ENCODE assay signal across 19 mouse cellular contexts in the genomic region with DNA sequence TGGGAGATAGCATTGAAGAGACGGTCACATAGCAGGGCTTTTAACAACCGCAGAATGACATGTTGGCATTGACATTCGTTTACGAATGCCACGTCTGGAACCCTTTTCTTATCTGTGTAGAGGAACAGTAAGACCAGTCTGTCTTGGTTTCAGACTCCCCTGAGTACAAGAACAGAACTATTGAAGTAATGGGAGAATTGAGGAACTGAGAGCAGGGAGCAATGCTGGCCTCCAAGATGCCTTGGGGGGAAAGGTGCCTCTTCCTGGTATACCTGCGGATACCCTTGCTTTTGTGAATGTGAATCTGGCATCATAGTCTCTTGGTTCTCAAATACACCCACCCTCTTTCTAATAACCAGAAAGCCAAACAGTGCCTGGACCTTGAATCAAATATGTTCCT. TPM values are rescaled to one million over a fixed set of nuclear protein-coding genes. Genes with fewer than 3 reads are reported as not detected.
A peak's percentile ranks its signal among the peaks of the same experiment; 100 is the strongest.
DNase-seq lines count a peak whose midpoint lies in the region; ATAC-seq and TF ChIP-seq lines count a peak whose summit lies in the region.
"Had no signal": no experiment of that assay in that cellular context is flagged by ENCODE, and none has a peak within 500 bp of the region (broad histone marks: within the 10 kb centered on the region; RNA-seq: fewer than 3 reads in every experiment).

No protein-coding gene starts in this region.

- H3K4me2 ChIP-seq in forebrain, embryonic 15.5 days (replicated peaks): no peak overlapping the region
- no peak overlapping the region for H3K4me2 ChIP-seq in heart, postnatal 0 days (ENCODE audit: low read depth, low read length)
- H3K4me2 ChIP-seq in midbrain, embryonic 11.5 days: no peak overlapping the region
- no peak overlapping the region for H3K4me2 ChIP-seq in midbrain, postnatal 0 days (ENCODE audit: low read depth, low read length, poor library complexity, severe bottlenecking)
- H3K4me2 ChIP-seq: embryonic facial prominence, embryonic 12.5 days; heart, embryonic 15.5 days; kidney, embryonic 15.5 days; limb, embryonic 12.5 days; midbrain, embryonic 12.5 days had no signal

- ATAC-seq in forebrain, embryonic 15.5 days (replicated peaks): no peak
- ATAC-seq in heart, postnatal 0 days (ENCODE audit: insufficient read depth, low read depth): no peak
- ATAC-seq in midbrain, embryonic 11.5 days (ENCODE audit: low FRiP score): no peak
- ATAC-seq in midbrain, postnatal 0 days (ENCODE audit: low FRiP score): no peak

- no peak for TF ChIP-seq POLR2A in small intestine, adult 2 months (IDR thresholded peaks at IDR 0.05; ENCODE audit: low read depth, low read length)

- H3K4me1 ChIP-seq in forebrain, embryonic 10.5 days: peaks cover 98% of the 10 kb centered on the region
- H3K4me1 ChIP-seq in forebrain, embryonic 15.5 days: peaks cover 56% of the 10 kb centered on the region
- peaks cover 83% of the 10 kb centered on the region for H3K4me1 ChIP-seq in heart, postnatal 0 days (ENCODE audit: control insufficient read depth, insufficient read depth)
- H3K4me1 ChIP-seq in midbrain, embryonic 10.5 days: peaks cover 98% of the 10 kb centered on the region
- H3K4me1 ChIP-seq in midbrain, embryonic 11.5 days (ENCODE audit: control insufficient read depth, insufficient read depth, low read length): peaks cover 51% of the 10 kb centered on the region
- peaks cover 25% of the 10 kb centered on the region for H3K4me1 ChIP-seq in small intestine, adult 2 months (ENCODE audit: control insufficient read depth, insufficient read depth, insufficient read length, low read length)
- peaks cover 19% of the 10 kb centered on the region for H3K4me1 ChIP-seq in midbrain, postnatal 0 days (ENCODE audit: insufficient read depth, low read length)

- 95% methylated on average over 6 of the region's 6 CpGs for whole genome bisulfite sequencing in forebrain, embryonic 10.5 days
- 75% methylated on average over 6 of the region's 6 CpGs for WGBS in forebrain, embryonic 15.5 days
- WGBS in heart, postnatal 0 days: 67% methylated on average over 6 of the region's 6 CpGs
- 94% methylated on average over 6 of the region's 6 CpGs for WGBS in midbrain, embryonic 10.5 days
- 94% methylated on average over 6 of the region's 6 CpGs for WGBS in midbrain, embryonic 11.5 days
- 65% methylated on average over 6 of the region's 6 CpGs for WGBS in small intestine, adult 2 months
- WGBS in midbrain, postnatal 0 days: 87% methylated on average over 6 of the region's 6 CpGs

- no peak for DNase-seq in forebrain, embryonic 10.5 days (ENCODE audit: extremely low spot score, low spot score)
- DNase-seq in heart, postnatal 0 days (ENCODE audit: low spot score): peak; percentile 4
- DNase-seq in heart, adult 9 months (ENCODE audit: low spot score in 2 of 2): no peak
- DNase-seq in midbrain, embryonic 10.5 days (ENCODE audit: low spot score): no peak
- DNase-seq in midbrain, embryonic 11.5 days (ENCODE audit: low spot score, missing footprints): no peak
- no peak for DNase-seq in midbrain, postnatal 0 days (ENCODE audit: low spot score)
- DNase-seq: adrenal gland, adult 8-10 months; cerebellum, adult 2 months; gastrocnemius, postnatal 14 days; lung, postnatal 10 days; spleen, adult 18-20 months had no signal

- no peaks in the 10 kb centered on the region for H3K9me3 ChIP-seq in forebrain, embryonic 10.5 days
- H3K9me3 ChIP-seq in forebrain, embryonic 15.5 days: no peaks in the 10 kb centered on the region
- H3K9me3 ChIP-seq in heart, postnatal 0 days (replicated peaks; ENCODE audit: control insufficient read depth, low read length): no peaks in the 10 kb centered on the region
- H3K9me3 ChIP-seq in midbrain, embryonic 10.5 days (replicated peaks): no peaks in the 10 kb centered on the region
- H3K9me3 ChIP-seq in midbrain, embryonic 11.5 days (ENCODE audit: control insufficient read depth, low read length): no peaks in the 10 kb centered on the region
- no peaks in the 10 kb centered on the region for H3K9me3 ChIP-seq in midbrain, postnatal 0 days (ENCODE audit: low read length)
- H3K9me3 ChIP-seq: embryonic facial prominence, embryonic 12.5 days; heart, embryonic 15.5 days; kidney, embryonic 15.5 days; limb, embryonic 12.5 days; midbrain, embryonic 12.5 days had no signal

- H3K36me3 ChIP-seq in forebrain, embryonic 10.5 days (replicated peaks): peaks cover 13% of the 10 kb centered on the region
- H3K36me3 ChIP-seq in forebrain, embryonic 15.5 days: no peaks in the 10 kb centered on the region
- H3K36me3 ChIP-seq in heart, postnatal 0 days (replicated peaks; ENCODE audit: control insufficient read depth, insufficient read depth, low read length): no peaks in the 10 kb centered on the region
- peaks cover 6% of the 10 kb centered on the region for H3K36me3 ChIP-seq in midbrain, embryonic 10.5 days
- no peaks in the 10 kb centered on the region for H3K36me3 ChIP-seq in midbrain, embryonic 11.5 days (ENCODE audit: control insufficient read depth, insufficient read depth, low read length)
- no peaks in the 10 kb centered on the region for H3K36me3 ChIP-seq in small intestine, adult 2 months (ENCODE audit: control insufficient read depth, insufficient read depth, low read length)
- no peaks in the 10 kb centered on the region for H3K36me3 ChIP-seq in midbrain, postnatal 0 days (ENCODE audit: insufficient read depth, low read length)
- H3K36me3 ChIP-seq: heart, embryonic 15.5 days; kidney, embryonic 15.5 days had no signal

- H3K27ac ChIP-seq in forebrain, embryonic 10.5 days: peak overlapping the region; percentile 93
- no peak overlapping the region for H3K27ac ChIP-seq in forebrain, embryonic 15.5 days (replicated peaks)
- peak overlapping the region; percentile 91; the same call in 1 of the 2 replicates for H3K27ac ChIP-seq in heart, postnatal 0 days (ENCODE audit: low read depth)
- H3K27ac ChIP-seq in midbrain, embryonic 10.5 days (replicated peaks): peak overlapping the region; percentile 96
- H3K27ac ChIP-seq in midbrain, embryonic 11.5 days (ENCODE audit: low read depth, low read length): no peak overlapping the region
- H3K27ac ChIP-seq in small intestine, adult 2 months (ENCODE audit: insufficient read depth, low read depth, low read length): peak overlapping the region; percentile 65
- H3K27ac ChIP-seq in midbrain, postnatal 0 days (ENCODE audit: low read depth, low read length): no peak overlapping the region
- H3K27ac ChIP-seq: embryonic facial prominence, embryonic 12.5 days; limb, embryonic 12.5 days; liver, embryonic 14.5 days had no signal

- no peak overlapping the region for H3K4me3 ChIP-seq in forebrain, embryonic 10.5 days
- no peak overlapping the region for H3K4me3 ChIP-seq in forebrain, embryonic 15.5 days
- no peak overlapping the region for H3K4me3 ChIP-seq in heart, postnatal 0 days (ENCODE audit: low read depth, low read length)
- H3K4me3 ChIP-seq in midbrain, embryonic 10.5 days: no peak overlapping the region
- H3K4me3 ChIP-seq in midbrain, embryonic 11.5 days (ENCODE audit: low read depth, low read length): no peak overlapping the region
- no peak overlapping the region for H3K4me3 ChIP-seq in small intestine, adult 2 months (ENCODE audit: low read depth, low read length)
- H3K4me3 ChIP-seq in midbrain, postnatal 0 days (ENCODE audit: low read depth, low read length): no peak overlapping the region
- H3K4me3 ChIP-seq: embryonic facial prominence, embryonic 12.5 days; heart, embryonic 15.5 days; kidney, embryonic 15.5 days; limb, embryonic 12.5 days; midbrain, embryonic 12.5 days had no signal

- no peak for TF ChIP-seq CTCF in heart, postnatal 0 days (IDR thresholded peaks at IDR 0.05; ENCODE audit: low read depth)
- no peak for TF ChIP-seq CTCF in small intestine, adult 2 months (IDR thresholded peaks at IDR 0.05; ENCODE audit: extremely low read depth, insufficient read length, insufficient replicate concordance, low read depth, low read length)
- no peak for TF ChIP-seq CTCF in midbrain, postnatal 0 days (IDR thresholded peaks at IDR 0.05)

- H3K9ac ChIP-seq in forebrain, embryonic 15.5 days (replicated peaks): no peak overlapping the region
- no peak overlapping the region for H3K9ac ChIP-seq in heart, postnatal 0 days (replicated peaks; ENCODE audit: low read depth, low read length)
- H3K9ac ChIP-seq in midbrain, embryonic 11.5 days (ENCODE audit: low read length): no peak overlapping the region
- H3K9ac ChIP-seq in midbrain, postnatal 0 days (replicated peaks; ENCODE audit: low read length, poor library complexity, severe bottlenecking): no peak overlapping the region
- H3K9ac ChIP-seq: embryonic facial prominence, embryonic 12.5 days; heart, embryonic 15.5 days; kidney, embryonic 15.5 days; limb, embryonic 12.5 days; liver, embryonic 14.5 days; midbrain, embryonic 12.5 days had no signal

- H3K27me3 ChIP-seq in forebrain, embryonic 10.5 days (ENCODE audit: poor library complexity, severe bottlenecking): no peaks in the 10 kb centered on the region
- no peaks in the 10 kb centered on the region for H3K27me3 ChIP-seq in forebrain, embryonic 15.5 days
- H3K27me3 ChIP-seq in heart, postnatal 0 days (ENCODE audit: control insufficient read depth, insufficient read depth, low read length): no peaks in the 10 kb centered on the region
- H3K27me3 ChIP-seq in midbrain, embryonic 10.5 days (ENCODE audit: low read depth, poor library complexity, severe bottlenecking): no peaks in the 10 kb centered on the region
- H3K27me3 ChIP-seq in midbrain, embryonic 11.5 days (ENCODE audit: control insufficient read depth, insufficient read depth, low read length): no peaks in the 10 kb centered on the region
- no peaks in the 10 kb centered on the region for H3K27me3 ChIP-seq in small intestine, adult 2 months (ENCODE audit: control insufficient read depth, insufficient read depth, low read length)
- no peaks in the 10 kb centered on the region for H3K27me3 ChIP-seq in midbrain, postnatal 0 days (ENCODE audit: insufficient read depth, low read length)
- H3K27me3 ChIP-seq: embryonic facial prominence, embryonic 12.5 days; heart, embryonic 15.5 days; kidney, embryonic 15.5 days; limb, embryonic 12.5 days; midbrain, embryonic 12.5 days had no signal

- no peak for TF ChIP-seq EP300 in heart, postnatal 0 days (IDR thresholded peaks at IDR 0.05; ENCODE audit: low read depth)

RNA-seq across cellular contexts. Expression of a gene that starts 18.7 kb away (rescaled TPM):
- polyA plus RNA-seq in forebrain, embryonic 10.5 days (2016; fragmentation: Nextera tagmentation; extraction: Ambion mirVana): 20.0 and 24.9 TPM in 2 replicates
- polyA plus RNA-seq in forebrain, embryonic 15.5 days (2015; fragmentation: Nextera tagmentation; extraction: Ambion mirVana): 39.2 and 43.4 TPM in 2 replicates
- total RNA-seq in heart, postnatal 0 days (2014; rRNA removed; ENCODE audit: low replicate concordance): 15.1 and 19.2 TPM in 2 replicates
- 17.0 and 17.5 TPM in 2 replicates for polyA plus RNA-seq in heart, postnatal 0 days (2015; fragmentation: Nextera tagmentation; extraction: Ambion mirVana)
- 26.4 and 27.2 TPM in 2 replicates for polyA plus RNA-seq in midbrain, embryonic 10.5 days (2016; fragmentation: Nextera tagmentation; extraction: Ambion mirVana)
- polyA plus RNA-seq in midbrain, embryonic 11.5 days (2014; fragmentation: Nextera tagmentation; extraction: Ambion mirVana): 16.5 and 17.0 TPM in 2 replicates
- polyA plus RNA-seq in small intestine, adult 2 months (2012; rRNA removed): 12.3 and 13.3 TPM in 2 replicates
- 38.8 and 40.2 TPM in 2 replicates for total RNA-seq in midbrain, postnatal 0 days (2014; rRNA removed)
- 32.7 and 37.5 TPM in 2 replicates for polyA plus RNA-seq in midbrain, postnatal 0 days (2015; fragmentation: Nextera tagmentation; extraction: Ambion mirVana)

RNA-seq across cellular contexts. Expression of a gene that starts 48.5 kb away (rescaled TPM):
- polyA plus RNA-seq in forebrain, embryonic 10.5 days (2016; fragmentation: Nextera tagmentation; extraction: Ambion mirVana): 61.6 and 62.6 TPM in 2 replicates
- 60.6 and 61.4 TPM in 2 replicates for polyA plus RNA-seq in forebrain, embryonic 15.5 days (2015; fragmentation: Nextera tagmentation; extraction: Ambion mirVana)
- 31.9 and 35.5 TPM in 2 replicates for total RNA-seq in heart, postnatal 0 days (2014; rRNA removed; ENCODE audit: low replicate concordance)
- polyA plus RNA-seq in heart, postnatal 0 days (2015; fragmentation: Nextera tagmentation; extraction: Ambion mirVana): 17.6 and 18.2 TPM in 2 replicates
- 70.5 and 73.9 TPM in 2 replicates for polyA plus RNA-seq in midbrain, embryonic 10.5 days (2016; fragmentation: Nextera tagmentation; extraction: Ambion mirVana)
- 82.5 and 83.6 TPM in 2 replicates for polyA plus RNA-seq in midbrain, embryonic 11.5 days (2014; fragmentation: Nextera tagmentation; extraction: Ambion mirVana)
- polyA plus RNA-seq in small intestine, adult 2 months (2012; rRNA removed): 6.1 and 10.6 TPM in 2 replicates
- 31.4 and 40.6 TPM in 2 replicates for total RNA-seq in midbrain, postnatal 0 days (2014; rRNA removed)
- 29.7 and 30.9 TPM in 2 replicates for polyA plus RNA-seq in midbrain, postnatal 0 days (2015; fragmentation: Nextera tagmentation; extraction: Ambion mirVana)

Comparison
In these comparisons a context has a peak if more than half of its experiments do, and no peak if none do; other contexts are left out.
1. H3K27ac ChIP-seq: peak in forebrain, embryonic 10.5 days (single experiment), heart, postnatal 0 days (single experiment), midbrain, embryonic 10.5 days (single experiment) and small intestine, adult 2 months (single experiment); none in forebrain, embryonic 15.5 days (single experiment), midbrain, embryonic 11.5 days (single experiment) and midbrain, postnatal 0 days (single experiment).